Comparison of ENCODE assay signal across 9 mouse cellular contexts in genomic region chr19:4557796-4558569, GRCm38 (mm10). TPM values are rescaled to one million over a fixed set of nuclear protein-coding genes. Genes with fewer than 3 reads are reported as not detected.
DNase-seq lines count a peak whose midpoint lies in the region; ATAC-seq lines count a peak whose summit lies in the region.
"Had no signal": no experiment of that assay in that cellular context is flagged by ENCODE, and none has a peak within 500 bp of the region (broad histone marks: within the 10 kb centered on the region; RNA-seq: fewer than 3 reads in every experiment).

No protein-coding gene starts in this region.

- H3K4me2 ChIP-seq in forebrain, embryonic 13.5 days: no peak overlapping the region
- no peak overlapping the region for H3K4me2 ChIP-seq in limb, embryonic 12.5 days
- H3K4me2 ChIP-seq: lung, embryonic 15.5 days had no signal

- no peaks in the 10 kb centered on the region for H3K9me3 ChIP-seq in forebrain, embryonic 13.5 days (replicated peaks)
- no peaks in the 10 kb centered on the region for H3K9me3 ChIP-seq in limb, embryonic 12.5 days
- H3K9me3 ChIP-seq: lung, embryonic 15.5 days had no signal

- no peak overlapping the region for H3K4me3 ChIP-seq in forebrain, embryonic 13.5 days
- no peak overlapping the region for H3K4me3 ChIP-seq in limb, embryonic 12.5 days (replicated peaks)
- H3K4me3 ChIP-seq: lung, embryonic 15.5 days had no signal

- H3K9ac ChIP-seq in forebrain, embryonic 13.5 days: no peak overlapping the region
- H3K9ac ChIP-seq in limb, embryonic 12.5 days (replicated peaks): no peak overlapping the region
- H3K9ac ChIP-seq: lung, embryonic 15.5 days had no signal

- H3K27me3 ChIP-seq in forebrain, embryonic 13.5 days: no peaks in the 10 kb centered on the region
- H3K27me3 ChIP-seq in limb, embryonic 12.5 days: no peaks in the 10 kb centered on the region
- H3K27me3 ChIP-seq: lung, embryonic 15.5 days had no signal

- peak; percentile 92 for DNase-seq in heart, adult 11 months
- no peak for DNase-seq in heart, adult 9 months (ENCODE audit: low spot score in 2 of 2)
- peak; percentile 48 to 56 for DNase-seq in adrenal gland, postnatal 36 days
- DNase-seq in kidney, adult 8-10 months: peak; percentile 86 to 90
- DNase-seq in right cerebral cortex, postnatal 14 days: peak; percentile 57

- no peaks in the 10 kb centered on the region for H3K36me3 ChIP-seq in forebrain, embryonic 13.5 days (ENCODE audit: poor library complexity, severe bottlenecking)
- H3K36me3 ChIP-seq in limb, embryonic 12.5 days: no peaks in the 10 kb centered on the region
- H3K36me3 ChIP-seq: lung, embryonic 15.5 days had no signal

- WGBS in forebrain, embryonic 13.5 days: 56% methylated on average over 8 of the region's 8 CpGs
- WGBS in limb, embryonic 12.5 days: 73% methylated on average over 8 of the region's 8 CpGs

- ATAC-seq in forebrain, embryonic 13.5 days: peak; percentile 50; the same call in 1 of the 2 replicates
- no peak for ATAC-seq in limb, embryonic 12.5 days (ENCODE audit: insufficient number of reproducible peaks, insufficient read depth, low FRiP score, low TSS enrichment, low read depth)
- ATAC-seq in CD4-positive, CD25-positive, alpha-beta regulatory T cell, adult 4 months: no peak

- H3K27ac ChIP-seq in forebrain, embryonic 13.5 days: peak overlapping the region; percentile 31
- H3K27ac ChIP-seq in limb, embryonic 12.5 days: peak overlapping the region; percentile 57
- H3K27ac ChIP-seq: lung, embryonic 15.5 days had no signal

- peaks cover 22% of the 10 kb centered on the region for H3K4me1 ChIP-seq in forebrain, embryonic 13.5 days
- H3K4me1 ChIP-seq in limb, embryonic 12.5 days (replicated peaks): peaks cover 27% of the 10 kb centered on the region

RNA-seq across cellular contexts. Expression of gene Pcx, which starts 47.7 kb away (rescaled TPM):
- 100 to 1,000 TPM; 683 to 762 TPM for total RNA-seq in adrenal gland, postnatal 36 days (2021)
- 15.9 and 17.3 TPM in 2 replicates for polyA plus RNA-seq in forebrain, embryonic 13.5 days (2015; fragmentation: Nextera tagmentation; extraction: Ambion mirVana)
- 20.6 and 24.0 TPM in 2 replicates for polyA plus RNA-seq in limb, embryonic 12.5 days (2016; fragmentation: Nextera tagmentation; extraction: Ambion mirVana)
- 1 to 10 TPM in 1 of 2 experiments, under 1 TPM in 1; 0.73 to 3.6 TPM for polyA plus RNA-seq in CD4-positive, CD25-positive, alpha-beta regulatory T cell, adult 4 months (2017; shearing (Covaris generic))

RNA-seq across cellular contexts. Expression of gene Lrfn4, which starts 57.5 kb away (rescaled TPM):
- 1 to 10 TPM; 5.5 to 6.9 TPM for total RNA-seq in adrenal gland, postnatal 36 days (2021)
- polyA plus RNA-seq in forebrain, embryonic 13.5 days (2015; fragmentation: Nextera tagmentation; extraction: Ambion mirVana): 7.5 and 7.9 TPM in 2 replicates
- 12.1 and 15.4 TPM in 2 replicates for polyA plus RNA-seq in limb, embryonic 12.5 days (2016; fragmentation: Nextera tagmentation; extraction: Ambion mirVana)
- polyA plus RNA-seq in CD4-positive, CD25-positive, alpha-beta regulatory T cell, adult 4 months (2017; shearing (Covaris generic)): not detected

RNA-seq across cellular contexts. Expression of gene 2010003K11Rik, which starts 59.6 kb away (rescaled TPM):
- 10 to 100 TPM; 25.2 to 36.9 TPM for total RNA-seq in adrenal gland, postnatal 36 days (2021)
- not detected in 2 replicates for polyA plus RNA-seq in forebrain, embryonic 13.5 days (2015; fragmentation: Nextera tagmentation; extraction: Ambion mirVana)
- polyA plus RNA-seq in limb, embryonic 12.5 days (2016; fragmentation: Nextera tagmentation; extraction: Ambion mirVana): not detected in 2 replicates
- not detected for polyA plus RNA-seq in CD4-positive, CD25-positive, alpha-beta regulatory T cell, adult 4 months (2017; shearing (Covaris generic))
- polyA plus RNA-seq: lung, embryonic 15.5 days had no signal

Comparison
In these comparisons a context has a peak if more than half of its experiments do, and no peak if none do; other contexts are left out.
1. DNase-seq: peak in heart, adult 11 months (single experiment), adrenal gland, postnatal 36 days (2 of 2), kidney, adult 8-10 months (2 of 2) and right cerebral cortex, postnatal 14 days (single experiment); none in heart, adult 9 months (0 of 2).